Mouse (Mus musculus): ENCODE measurements around the gene Cav1. TPM values are rescaled to one million over a fixed set of nuclear protein-coding genes. Genes with fewer than 3 reads are reported as not detected.

Gene Cav1
- total RNA-seq (2021), result 100 to 1,000 TPM; 503 to 507 TPM
- long read RNA-seq, experiment 1, transcript Cav1-202 (2 exons, 2,746 nt), result minor isoform, 150 of 423 reads
- long read RNA-seq, experiment 1, transcript Cav1-201 (3 exons, 2,522 nt), result major isoform, 185 of 423 reads
- long read RNA-seq, experiment 1, transcript Cav1-205 (4 exons, 995 nt), result minor isoform, 17 of 423 reads
- long read RNA-seq, experiment 1, partial matches to known transcripts, result 20 of 423 reads
- long read RNA-seq, experiment 1, other reads (novel, unspliced or antisense), result 45 of 423 reads
- long read RNA-seq, experiment 2, transcript Cav1-201 (3 exons, 2,522 nt), result minor isoform, 112 of 265 reads
- long read RNA-seq, experiment 2, transcript Cav1-202 (2 exons, 2,746 nt), result major isoform, 119 of 265 reads
- long read RNA-seq, experiment 2, partial matches to known transcripts, result 12 of 265 reads
- long read RNA-seq, experiment 2, other reads (novel, unspliced or antisense), result 14 of 265 reads

DNA sequence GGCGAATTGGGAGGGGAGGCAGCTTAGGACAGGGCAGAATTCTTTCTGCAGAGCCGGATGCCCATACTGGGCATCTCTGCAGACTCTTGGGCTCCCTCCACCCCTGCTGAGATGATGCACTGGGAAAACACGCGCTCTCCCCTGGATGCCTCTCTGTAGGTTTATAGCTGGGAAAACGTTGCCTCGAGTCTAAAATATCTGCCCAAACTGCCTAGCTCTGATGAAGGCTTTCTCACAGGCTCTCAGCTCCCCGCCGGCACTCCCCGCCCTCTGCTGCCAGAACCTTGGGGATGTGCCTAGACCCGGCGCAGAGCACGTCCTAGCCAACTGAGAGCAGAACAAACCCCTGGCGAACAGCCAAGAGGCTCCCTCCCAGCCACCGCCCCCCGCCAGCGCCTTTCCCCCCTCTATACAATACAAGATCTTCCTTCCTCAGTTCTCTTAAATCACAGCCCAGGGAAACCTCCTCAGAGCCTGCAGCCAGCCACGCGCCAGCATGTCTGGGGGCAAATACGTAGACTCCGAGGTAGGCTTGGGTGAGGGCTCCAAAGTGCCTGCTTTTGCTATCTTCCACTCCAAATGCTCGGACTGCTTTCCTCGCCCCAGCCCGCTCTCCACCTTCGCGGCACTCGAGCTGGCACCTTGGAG lies at the start of gene Cav1:
Gene Cav1, plus strand, starts transcription at position 382 of the 648 bp plus-strand sequence.
- peak; percentile 80 for DNase-seq

DNA sequence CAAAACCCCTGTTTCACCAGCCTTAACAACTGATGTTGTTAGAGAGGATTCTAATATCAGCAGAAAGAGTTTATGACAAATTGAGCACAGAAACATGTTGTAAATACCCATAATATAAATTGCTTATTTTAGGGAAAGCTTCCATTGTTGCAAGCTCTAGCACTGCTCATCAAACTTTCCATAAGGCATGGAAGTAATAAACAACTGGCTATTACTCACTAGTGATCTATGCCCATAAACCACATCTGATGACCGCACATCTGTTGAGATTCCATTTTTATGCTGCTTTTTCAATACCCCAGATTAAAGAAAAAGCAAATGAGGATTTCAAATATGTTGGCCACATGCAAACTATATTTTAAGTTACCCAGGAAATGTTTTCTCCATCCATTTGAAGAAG lies 48.0 kb upstream of the Cav1 start:
- no peak for DNase-seq

DNA sequence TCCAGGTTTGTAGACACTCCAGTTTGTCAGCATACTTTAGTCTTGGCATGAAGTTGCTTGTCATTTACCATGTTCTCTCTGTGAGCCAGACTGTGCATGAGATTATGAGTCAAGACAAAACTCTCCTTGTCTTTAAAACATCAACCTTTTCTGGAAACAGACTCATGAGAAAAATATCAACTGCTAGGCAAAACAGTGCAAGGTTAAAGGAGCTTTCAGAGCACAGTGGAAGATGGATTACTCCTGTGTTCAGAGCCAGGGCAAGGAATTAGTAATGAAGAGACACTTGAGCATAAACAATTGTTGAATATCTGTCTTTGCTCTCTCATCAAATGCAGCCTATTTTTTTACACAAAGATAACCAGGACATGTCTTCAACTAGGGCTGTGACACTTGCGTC lies 47.2 kb upstream of the Cav1 start:
- no peak for DNase-seq

DNA sequence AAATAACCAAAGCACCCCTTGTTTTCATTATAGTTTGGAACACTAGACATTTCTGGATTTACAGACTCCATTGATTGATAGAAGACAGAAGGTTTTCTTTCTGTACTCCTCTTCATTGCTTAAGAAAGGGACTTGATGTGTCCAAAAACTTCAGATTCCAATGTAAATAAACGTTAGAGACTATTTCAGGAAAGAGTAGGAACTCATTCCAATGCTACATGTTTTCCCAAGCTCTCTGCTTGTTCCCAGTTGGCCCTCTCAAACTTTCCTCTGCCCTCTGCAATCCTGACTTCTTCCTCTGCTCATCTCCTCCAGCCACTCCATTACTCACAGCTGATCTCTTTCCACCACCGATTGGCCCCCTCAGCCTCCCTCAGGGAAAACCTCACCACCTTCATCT lies 43.3 kb upstream of the Cav1 start:
- no peak for DNase-seq

DNA sequence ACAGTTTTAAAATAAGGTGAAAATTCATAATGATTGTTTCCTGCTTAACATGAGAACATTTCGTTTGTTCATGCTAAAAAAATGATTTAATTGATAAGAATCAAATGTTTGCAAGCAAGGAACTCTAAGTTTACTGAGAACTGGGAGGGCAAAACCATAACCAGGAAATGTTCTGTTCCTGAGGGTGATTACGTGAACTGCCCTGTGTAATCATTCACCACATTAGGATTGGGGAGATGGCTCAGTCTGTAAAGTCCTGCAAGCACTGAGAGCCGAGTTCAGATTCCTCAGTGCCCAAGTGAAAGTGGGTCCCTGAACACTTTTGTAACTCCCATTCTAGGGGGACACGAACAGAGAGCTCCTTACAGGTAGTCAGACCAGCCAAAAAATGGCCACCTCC lies 41.1 kb upstream of the Cav1 start:
- no peak for DNase-seq

DNA sequence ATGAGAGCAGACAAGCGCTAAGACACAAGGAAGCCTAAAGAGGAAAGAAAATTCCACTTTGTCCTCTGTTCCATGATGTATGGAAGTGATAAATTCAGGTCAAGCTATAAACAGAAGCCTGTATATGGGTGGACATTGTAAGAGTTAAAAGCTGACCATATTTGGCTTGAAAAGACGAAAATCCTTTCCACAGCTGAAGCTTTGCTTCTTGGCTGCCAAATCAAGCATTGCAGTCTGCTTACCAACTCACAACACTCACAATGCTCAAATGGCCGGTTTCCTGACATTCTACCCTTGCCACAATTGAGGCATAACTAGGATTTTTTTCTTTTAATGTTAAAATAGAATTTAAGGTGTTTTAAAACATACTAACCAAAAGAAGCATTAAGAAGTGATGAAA lies 39.7 kb upstream of the Cav1 start:
- no peak for DNase-seq

DNA sequence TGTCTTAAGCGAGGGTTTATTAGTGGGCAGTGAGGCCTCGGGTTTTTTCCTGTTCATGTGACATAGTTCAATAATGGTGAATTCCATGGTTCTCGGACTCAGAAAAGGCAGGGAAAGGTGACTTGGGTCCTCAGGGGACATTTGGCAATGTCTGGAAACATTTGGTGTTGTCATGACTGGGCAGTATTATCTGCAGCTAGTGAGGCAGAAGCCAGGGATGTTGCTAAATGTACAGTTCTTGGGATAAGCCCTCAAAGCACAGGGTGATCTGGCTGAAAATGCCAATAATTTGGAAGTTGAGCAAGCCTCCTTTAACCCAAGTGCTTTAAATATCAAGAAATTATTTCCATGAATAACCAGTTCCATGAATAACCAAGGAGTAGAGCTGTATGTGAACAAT lies 27.8 kb upstream of the Cav1 start:
- peak; percentile 48 for DNase-seq

DNA sequence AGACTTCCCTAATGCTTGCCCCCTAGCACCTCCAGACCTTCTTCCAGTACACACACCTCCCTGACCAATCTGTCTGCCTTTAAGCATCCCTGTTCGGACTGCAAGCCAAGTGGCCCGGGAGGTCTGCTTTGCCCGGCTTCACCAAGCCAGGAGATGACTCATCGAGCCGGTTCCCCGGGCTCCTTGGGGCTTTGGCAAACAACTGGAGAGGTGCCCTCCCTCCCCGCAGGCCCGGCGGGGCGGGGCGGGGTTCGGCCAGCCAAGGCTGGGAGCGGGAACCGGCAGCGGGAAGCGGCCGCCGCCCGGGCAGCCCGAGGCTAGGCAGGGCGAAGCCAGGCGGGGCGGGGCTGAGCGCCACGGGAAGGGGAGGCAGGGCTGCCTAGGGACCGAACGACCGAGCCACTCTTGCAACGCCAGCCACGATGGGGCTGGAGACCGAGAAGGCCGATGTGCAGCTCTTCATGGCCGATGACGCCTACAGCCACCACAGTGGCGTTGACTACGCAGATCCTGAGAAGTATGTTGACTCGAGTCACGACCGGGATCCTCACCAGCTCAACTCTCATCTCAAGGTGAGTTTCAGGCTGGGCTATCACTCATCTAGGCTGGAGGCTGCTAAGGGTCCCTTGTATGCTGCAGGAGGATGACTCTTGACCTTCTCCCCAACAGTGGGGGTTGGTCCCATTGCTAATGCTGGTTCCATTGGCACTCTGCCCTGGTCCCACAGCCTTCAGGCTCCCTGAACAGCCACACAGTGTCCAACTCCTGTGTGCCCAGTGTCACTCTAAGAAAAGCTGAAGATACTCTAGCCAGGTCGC lies 25.0 kb upstream of the Cav1 start, which contains the start of gene Cav2:
Gene Cav2, plus strand, starts transcription at position 247 of the 818 bp plus-strand sequence.
- peak; percentile 92 for DNase-seq

DNA sequence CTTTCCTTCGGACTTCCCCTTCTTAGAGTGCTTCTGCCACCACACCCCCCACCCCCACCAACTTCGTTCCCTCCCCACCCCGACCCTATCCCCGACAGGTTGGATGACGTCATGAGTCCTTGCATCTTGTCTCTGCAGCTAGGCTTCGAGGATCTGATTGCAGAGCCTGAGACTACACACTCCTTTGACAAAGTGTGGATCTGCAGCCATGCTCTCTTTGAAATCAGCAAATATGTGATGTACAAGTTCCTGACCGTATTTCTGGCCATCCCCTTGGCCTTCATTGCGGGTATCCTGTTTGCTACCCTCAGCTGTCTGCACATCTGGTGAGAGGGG lies 24.4 kb upstream of the Cav1 start:
- peak; percentile 11 for DNase-seq

DNA sequence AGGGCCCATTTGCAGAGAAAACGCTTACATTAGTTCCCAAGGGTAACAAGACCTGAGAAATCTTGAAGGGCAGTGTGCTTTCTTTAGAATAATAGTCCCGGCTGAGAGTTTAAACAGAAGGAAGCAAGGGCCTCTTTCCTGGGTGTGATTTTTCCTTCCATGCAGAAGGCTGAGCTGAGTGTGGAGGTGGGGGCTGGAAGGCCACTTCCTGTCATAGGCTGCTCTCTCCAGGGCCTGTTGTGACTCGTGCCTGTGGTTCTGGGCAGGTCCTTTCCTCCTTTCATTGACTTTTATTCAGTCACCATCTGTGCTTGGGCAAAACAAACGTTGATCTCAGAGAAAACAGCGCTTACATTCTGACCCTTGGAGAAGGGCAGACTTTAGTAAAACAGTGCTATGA lies 24.0 kb upstream of the Cav1 start:
- DNase-seq, result peak; percentile 5

DNA sequence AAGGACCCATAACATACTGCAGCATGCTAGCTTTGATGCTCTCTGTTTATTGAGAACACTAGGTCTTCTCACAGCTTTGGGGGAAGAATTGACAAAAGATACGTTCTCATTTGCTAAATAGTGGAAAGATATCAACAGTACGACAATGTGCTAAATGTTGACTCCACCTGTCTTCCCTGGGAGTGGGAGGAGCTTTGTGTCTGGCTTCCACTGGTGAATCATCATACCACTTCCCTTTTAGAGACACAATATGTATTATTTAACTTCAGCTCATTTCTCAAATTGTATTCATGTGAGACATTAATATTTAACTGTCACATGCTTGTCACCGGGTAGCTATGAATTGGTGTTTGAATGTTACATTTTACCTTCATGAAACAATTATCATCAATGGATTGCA lies 22.3 kb upstream of the Cav1 start:
- DNase-seq, result no peak

DNA sequence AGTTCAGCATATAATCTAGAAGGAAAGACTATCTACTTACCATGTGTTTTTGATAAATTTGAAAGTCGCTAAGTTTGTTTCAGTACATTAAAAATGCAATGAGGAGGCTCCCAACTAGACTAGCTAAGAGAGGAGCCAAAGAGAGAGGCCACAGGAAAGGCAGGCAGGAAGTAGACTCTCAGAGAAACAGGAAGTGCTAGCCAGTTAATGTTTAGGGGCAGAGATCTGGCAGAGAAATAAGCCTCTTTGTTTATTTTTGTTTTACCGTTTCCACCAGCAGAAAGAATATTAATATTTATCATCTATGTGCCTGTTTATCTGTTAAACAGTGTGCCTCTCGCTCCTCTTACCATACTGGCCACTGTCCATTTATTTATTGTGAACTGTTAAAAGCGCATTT lies 19.8 kb upstream of the Cav1 start:
- no peak for DNase-seq

DNA sequence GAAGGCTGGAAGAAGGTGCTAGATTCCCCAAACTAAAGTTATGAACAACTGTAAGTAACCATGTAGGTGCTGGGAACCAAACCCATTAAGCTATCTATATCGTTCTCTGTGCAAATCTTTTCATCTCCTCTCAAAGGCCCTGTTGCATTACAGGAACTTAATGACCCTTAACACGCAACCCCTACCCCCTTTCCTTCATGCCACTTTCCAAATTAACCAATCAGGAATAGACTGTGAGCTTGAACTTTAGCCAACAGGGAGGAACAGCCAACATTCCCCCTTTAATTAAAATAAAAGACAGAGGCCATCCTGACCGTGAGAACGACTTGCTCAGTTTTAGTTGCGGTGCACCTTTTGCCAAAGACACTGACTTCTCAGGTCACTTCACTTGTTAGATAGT lies 11.0 kb upstream of the Cav1 start:
- DNase-seq, result no peak

DNA sequence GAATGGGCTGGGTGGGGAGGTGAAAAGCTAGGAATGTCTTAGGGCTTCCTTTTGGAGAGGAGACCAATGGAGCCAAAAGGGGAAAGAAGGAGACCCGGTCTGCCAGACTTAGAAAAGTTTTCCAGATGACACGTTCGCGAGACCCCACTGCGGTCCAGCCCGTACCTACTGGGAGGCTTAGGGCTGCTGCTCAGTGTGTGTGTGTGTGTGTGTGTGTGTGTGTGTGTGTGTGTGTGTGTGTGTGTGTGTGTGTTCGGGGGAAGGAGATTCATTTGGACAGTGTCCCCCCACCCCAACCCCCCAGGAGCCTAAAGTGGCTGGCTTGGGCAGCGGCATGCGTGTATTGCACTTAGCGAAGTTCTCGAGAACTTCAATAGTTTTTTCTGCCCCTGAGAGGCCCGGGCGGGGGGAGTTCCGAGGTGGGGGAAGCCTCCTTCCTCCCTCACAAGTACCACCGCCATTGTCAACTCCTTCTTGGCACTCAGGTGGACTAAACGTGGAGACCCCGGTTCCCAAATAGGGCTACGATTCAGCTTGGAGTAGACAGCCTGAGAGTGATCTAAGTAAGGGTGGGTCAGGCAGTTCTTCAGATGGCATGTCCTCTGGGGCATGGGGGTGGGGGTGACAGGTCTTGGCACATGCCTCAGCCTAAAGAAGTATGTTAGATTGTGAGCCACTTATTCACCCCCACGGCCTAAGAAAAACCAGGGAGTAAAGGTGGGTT lies 629 bp downstream of the Cav1 start:
- peak; percentile 44 for DNase-seq

DNA sequence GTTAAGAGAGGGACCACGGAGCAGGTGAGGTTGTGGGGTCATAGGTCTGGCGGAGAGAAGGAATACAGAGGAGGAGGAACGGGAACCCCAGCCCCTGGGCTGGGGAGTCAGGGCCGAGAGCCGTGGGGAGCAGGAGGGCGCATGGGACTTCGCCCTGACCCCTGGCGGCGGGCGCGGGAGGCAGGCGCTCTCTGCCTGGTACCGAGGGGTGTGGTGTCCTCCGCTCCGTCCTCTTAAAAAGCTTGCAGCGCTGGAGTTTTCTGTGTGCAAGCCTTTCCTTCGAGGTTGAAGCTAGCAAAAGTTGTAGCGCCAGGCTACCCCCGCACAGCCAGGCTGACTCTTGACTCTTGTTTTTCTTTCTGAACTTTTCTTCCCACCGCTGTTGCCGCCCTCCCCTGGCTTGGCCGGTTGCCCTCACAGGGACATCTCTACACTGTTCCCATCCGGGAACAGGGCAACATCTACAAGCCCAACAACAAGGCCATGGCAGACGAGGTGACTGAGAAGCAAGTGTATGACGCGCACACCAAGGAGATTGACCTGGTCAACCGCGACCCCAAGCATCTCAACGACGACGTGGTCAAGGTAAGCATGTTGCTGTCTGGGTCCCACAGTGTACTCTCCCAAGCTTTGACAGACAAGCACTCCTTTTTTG lies 1.5 kb downstream of the Cav1 start:
- DNase-seq, result peak; percentile 87

DNA sequence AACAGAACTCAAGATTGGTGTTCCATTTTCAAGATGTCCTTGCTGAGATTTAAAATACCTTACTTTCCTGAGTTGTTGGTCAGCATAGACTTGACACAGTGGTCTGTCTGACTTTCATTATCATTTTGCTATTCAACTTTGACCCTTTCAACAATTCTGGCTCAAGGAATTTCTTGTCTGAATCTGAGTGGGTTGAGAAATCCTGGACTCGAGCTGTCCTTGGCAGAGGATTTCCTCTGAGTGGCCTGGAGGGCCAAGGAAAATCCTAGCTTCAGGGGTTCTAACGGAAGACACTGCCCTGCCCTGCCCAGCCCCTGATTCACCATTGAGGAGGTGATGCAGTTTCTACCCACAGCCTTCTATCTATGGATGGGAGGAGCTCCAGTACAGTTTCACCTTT lies 2.5 kb downstream of the Cav1 start:
- DNase-seq, result peak; percentile 31

DNA sequence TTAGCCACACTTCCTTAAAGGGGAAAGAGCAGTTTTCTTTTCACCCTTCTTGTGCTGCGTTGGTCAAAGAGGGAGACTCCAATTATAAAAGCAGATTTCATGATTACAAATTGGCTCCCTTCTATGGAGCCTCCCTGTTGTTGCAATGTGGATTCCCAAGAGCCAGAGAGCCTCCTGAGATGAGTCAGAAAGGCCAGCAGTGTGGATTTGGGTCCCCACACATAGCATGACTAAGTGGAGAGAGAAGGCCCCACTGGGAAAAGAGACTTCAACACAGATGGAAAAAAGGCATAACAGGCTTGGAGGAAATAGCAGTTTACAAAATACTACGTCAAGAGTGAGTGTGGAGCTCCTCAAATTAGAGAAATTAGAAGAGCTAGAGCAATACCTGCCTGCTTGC lies 3.1 kb downstream of the Cav1 start:
- DNase-seq, result peak; percentile 52

DNA sequence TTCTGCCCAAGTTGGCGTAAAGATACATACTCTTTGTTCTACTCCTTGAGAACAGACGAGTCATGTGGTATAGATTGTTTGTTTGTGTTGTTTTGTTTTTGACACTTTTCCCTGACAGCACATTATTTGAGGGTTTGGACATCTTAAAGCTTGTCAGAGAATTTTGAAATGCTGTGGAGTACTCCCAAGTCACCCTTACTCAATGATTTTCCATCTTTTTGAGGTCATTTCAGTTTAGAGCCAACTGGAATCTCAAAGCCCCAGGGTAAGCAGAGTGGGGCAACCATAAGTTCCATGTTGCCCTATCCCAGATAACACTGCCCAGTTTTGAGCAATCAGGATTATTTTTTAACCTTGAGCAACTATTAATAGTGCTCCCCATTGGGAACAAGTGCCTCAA lies 8.1 kb downstream of the Cav1 start:
- peak; percentile 15 for DNase-seq

DNA sequence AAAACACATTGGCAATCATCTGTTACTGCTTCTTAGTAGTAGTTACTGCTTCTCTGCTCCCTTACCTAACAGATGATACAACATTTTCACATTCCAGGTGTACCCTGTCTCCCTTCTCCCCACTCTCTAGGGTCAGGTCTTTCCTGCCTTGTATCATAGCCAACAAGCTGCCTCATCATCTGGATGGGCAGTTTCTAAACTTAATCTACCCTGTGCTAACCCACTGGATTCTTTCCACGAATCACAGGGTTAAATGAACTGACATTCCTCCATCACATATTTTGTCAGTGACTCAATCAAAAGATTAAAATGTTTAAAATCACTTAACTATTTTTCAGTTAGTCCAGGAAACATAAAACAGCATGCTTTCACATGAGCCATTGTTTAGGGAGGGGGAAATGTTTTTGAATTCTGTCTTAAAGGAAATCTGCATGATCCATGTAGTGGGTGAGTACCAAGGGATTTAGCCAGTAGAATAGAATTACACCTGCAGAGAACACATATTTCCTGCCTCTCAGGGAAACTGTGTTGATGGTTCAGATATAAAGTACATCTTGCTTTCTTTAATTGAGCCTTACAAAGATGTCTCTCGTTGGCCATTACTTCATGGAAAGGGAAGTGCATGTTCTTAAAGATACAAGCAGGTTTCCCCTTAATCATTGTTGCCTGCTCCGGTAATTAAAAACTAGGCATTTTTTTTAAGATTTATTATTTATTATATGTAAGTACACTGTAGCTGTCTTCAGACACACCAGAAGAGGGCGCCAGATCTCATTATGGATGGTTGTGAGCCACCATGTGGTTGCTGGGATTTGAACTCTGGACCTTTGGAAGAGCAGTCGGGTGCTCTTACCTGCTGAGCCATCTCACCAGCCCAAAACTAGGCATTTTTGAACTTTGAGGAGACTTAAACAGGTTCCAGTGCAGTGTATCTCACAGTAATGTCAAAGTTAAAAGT lies 8.8 kb downstream of the Cav1 start:
- no peak for DNase-seq
